ENCODE assay signal across 8 mouse cellular contexts in genomic region chr19:45301432-45301732, GRCm38 (mm10).
A peak's percentile ranks its signal among the peaks of the same experiment; 100 is the strongest.
DNase-seq lines count a peak whose midpoint lies in the region; ATAC-seq and TF ChIP-seq lines count a peak whose summit lies in the region.

No protein-coding gene starts in this region.

- no peak for TF ChIP-seq RAD21 in CH12.LX (IDR thresholded peaks at IDR 0.05; ENCODE audit: low read depth, low read length)

- no peak for TF ChIP-seq EP300 in CH12.LX (IDR thresholded peaks at IDR 0.05; ENCODE audit: low read length)

- in situ Hi-C loops in CH12.LX (cut with MboI; ENCODE audit: low pct_ligation_motif_present, low pct_unique_long_range_greater_than_20kb, low sequenced_read_pairs): no loop called here

- no peak for TF ChIP-seq POLR2A in CH12.LX (IDR thresholded peaks at IDR 0.05; ENCODE audit: low read depth, low read length)
- TF ChIP-seq POLR2A in embryonic fibroblast, embryonic 13.5 days (IDR thresholded peaks at IDR 0.05; ENCODE audit: low read depth, low read length): no peak

- no peak for DNase-seq in heart, adult 18-20 months
- no peak for DNase-seq in CH12.LX (ENCODE audit: extremely low read depth)
- no peak for DNase-seq in liver, embryonic 11.5 days (ENCODE audit: low spot score)
- DNase-seq in urinary bladder, postnatal 10 days (ENCODE audit: low spot score): no peak
- DNase-seq in layer of hippocampus, postnatal 36 days: no peak

- peak overlapping the region; percentile 98 for H3K4me2 ChIP-seq in heart, embryonic 13.5 days
- peak overlapping the region; percentile 69 for H3K4me2 ChIP-seq in CH12.LX (ENCODE audit: insufficient read depth, low read depth, poor library complexity, severe bottlenecking)
- H3K4me2 ChIP-seq in liver, embryonic 11.5 days: peak overlapping the region; percentile 93

- no peaks in the 10 kb centered on the region for H3K79me2 ChIP-seq in CH12.LX (replicated peaks; ENCODE audit: control insufficient read depth, extremely low read depth, insufficient read depth, poor library complexity, severe bottlenecking)

- H3K27me3 ChIP-seq in heart, embryonic 13.5 days (replicated peaks): peaks cover 88% of the 10 kb centered on the region
- peaks cover 46% of the 10 kb centered on the region for H3K27me3 ChIP-seq in CH12.LX (replicated peaks)
- H3K27me3 ChIP-seq in liver, embryonic 11.5 days (replicated peaks; ENCODE audit: control insufficient read depth, insufficient read depth, low read length): peaks cover 97% of the 10 kb centered on the region

- H3K9ac ChIP-seq in heart, embryonic 13.5 days: peak overlapping the region; percentile 85
- H3K9ac ChIP-seq in CH12.LX (ENCODE audit: insufficient read depth, low read depth): peak overlapping the region; percentile 25
- no peak overlapping the region for H3K9ac ChIP-seq in liver, embryonic 11.5 days (ENCODE audit: low read depth, low read length)

- no peaks in the 10 kb centered on the region for H3K9me3 ChIP-seq in heart, embryonic 13.5 days
- no peaks in the 10 kb centered on the region for H3K9me3 ChIP-seq in CH12.LX (replicated peaks; ENCODE audit: low read length)
- H3K9me3 ChIP-seq in liver, embryonic 11.5 days (ENCODE audit: control insufficient read depth, low read length): no peaks in the 10 kb centered on the region

- no peak for ATAC-seq in heart, embryonic 13.5 days (ENCODE audit: extremely low read depth, insufficient number of reproducible peaks, low FRiP score, low TSS enrichment)
- ATAC-seq in liver, embryonic 11.5 days (replicated peaks; ENCODE audit: low FRiP score): no peak
- ATAC-seq in monocyte, adult 5-6 weeks (replicated peaks; ENCODE audit: insufficient number of reproducible peaks, low FRiP score, low TSS enrichment, poor library complexity, severe bottlenecking): no peak

- peak overlapping the region; percentile 68 for H3K4me3 ChIP-seq in heart, embryonic 13.5 days
- H3K4me3 ChIP-seq in CH12.LX (replicated peaks in 1 of 3; ENCODE audit: low read depth in 2 of 3, low read length in 2 of 3, poor library complexity in 1 of 3): peak overlapping the region in 1 of 3 experiments; percentile 50
- peak overlapping the region; percentile 54 for H3K4me3 ChIP-seq in embryonic fibroblast, embryonic 13.5 days (ENCODE audit: insufficient read depth, low read length)
- H3K4me3 ChIP-seq in liver, embryonic 11.5 days (ENCODE audit: low read depth, low read length): peak overlapping the region; percentile 55

- H3K36me3 ChIP-seq in heart, embryonic 13.5 days: no peaks in the 10 kb centered on the region
- no peaks in the 10 kb centered on the region for H3K36me3 ChIP-seq in CH12.LX (replicated peaks in 1 of 2; ENCODE audit: control insufficient read depth in 1 of 2, insufficient read depth in 1 of 2, low read length in 1 of 2)
- H3K36me3 ChIP-seq in liver, embryonic 11.5 days (ENCODE audit: control insufficient read depth, insufficient read depth, low read length): no peaks in the 10 kb centered on the region

- no peak for TF ChIP-seq CTCF in CH12.LX (conservative IDR thresholded peaks at IDR 0.05 in 1 of 2, IDR thresholded peaks at IDR 0.05 in 1 of 2; ENCODE audit: low read depth in 2 of 2, low read length in 2 of 2)
- TF ChIP-seq CTCF in embryonic fibroblast, embryonic 13.5 days (IDR thresholded peaks at IDR 0.05; ENCODE audit: borderline replicate concordance, insufficient read depth, low read length): no peak

- peaks cover 37% of the 10 kb centered on the region for H3K4me1 ChIP-seq in heart, embryonic 13.5 days
- H3K4me1 ChIP-seq in CH12.LX (ENCODE audit: control insufficient read depth in 1 of 2, insufficient read depth in 2 of 2): peaks cover 5 to 11% of the 10 kb centered on the region in 2 experiments; a peak in 2 of 4 replicates
- H3K4me1 ChIP-seq in embryonic fibroblast, embryonic 13.5 days (ENCODE audit: control insufficient read depth, insufficient read depth, low read length): peaks cover 4% of the 10 kb centered on the region; the same call in 1 of the 2 replicates
- peaks cover 3% of the 10 kb centered on the region; the same call in 1 of the 2 replicates for H3K4me1 ChIP-seq in liver, embryonic 11.5 days (replicated peaks; ENCODE audit: control insufficient read depth, insufficient read depth, low read length)

- WGBS in heart, embryonic 13.5 days: 2% methylated on average over 15 of the region's 16 CpGs
- WGBS in liver, embryonic 11.5 days: 3% methylated on average over 14 of the region's 16 CpGs

- H3K27ac ChIP-seq in heart, embryonic 13.5 days (replicated peaks): peak overlapping the region; percentile 81
- H3K27ac ChIP-seq in CH12.LX (ENCODE audit: insufficient read depth, low read depth): no peak overlapping the region
- no peak overlapping the region for H3K27ac ChIP-seq in embryonic fibroblast, embryonic 13.5 days (ENCODE audit: insufficient read depth, low read length)
- H3K27ac ChIP-seq in liver, embryonic 11.5 days (ENCODE audit: low read depth, low read length): no peak overlapping the region

- dilution Hi-C loops in CH12.LX (cut with MboI; ENCODE audit: extremely low pct_ligation_motif_present, extremely low pct_unique_long_range_greater_than_20kb, low sequenced_read_pairs): no loop called here

TF ChIP-seq in CH12.LX, 34 proteins besides CTCF, POLR2A, EP300 and RAD21:
- TF ChIP-seq MAX (IDR thresholded peaks at IDR 0.05; ENCODE audit: low read length) (no peak), NELFE (IDR thresholded peaks at IDR 0.05; ENCODE audit: low read depth, low read length) (no peak), NRF1 (IDR thresholded peaks at IDR 0.05; ENCODE audit: low read depth, low read length) (no peak), SMC3 (IDR thresholded peaks at IDR 0.05; ENCODE audit: low read depth, low read length) (no peak), HCFC1 (IDR thresholded peaks at IDR 0.05; ENCODE audit: low read depth, low read length) (no peak), POLR2AphosphoS2 (IDR thresholded peaks at IDR 0.05; ENCODE audit: low read depth, low read length) (no peak), USF2 (conservative IDR thresholded peaks at IDR 0.05; ENCODE audit: low read depth, low read length) (no peak)
